Mouse (Mus musculus) liver, embryonic 11.5 days (tissue): ENCODE results near the gene Mgp. TPM values are rescaled to one million over a fixed set of nuclear protein-coding genes. Genes with fewer than 3 reads are reported as not detected.

Experiments used
- polyA plus RNA-seq: library from polyadenylated mRNA; unstranded; fragments of >200 nt; fragmentation: Nextera tagmentation; extraction: Ambion mirVana; gene quantifications from 2 replicates; pipeline ENCODE4 v1.2.1, GENCODE M21; 2014

Mgp gene
- polyA plus RNA-seq, 1 experiment from 2014 or later = 8.2 TPM

Other genes starting within 250 kb of the Mgp start
- 0.86 and 1.2 TPM in 2 replicates for gene Plbd1, start 213.9 kb downstream of the Mgp start, polyA plus RNA-seq
- gene Gucy2c, start 94.1 kb downstream of the Mgp start, polyA plus RNA-seq = 0.08 TPM in 1 of 2 replicates, not detected in the other
- 0.43 and 0.88 TPM in 2 replicates for gene Hist4h4, start 71.4 kb downstream of the Mgp start, polyA plus RNA-seq
- 186 and 193 TPM in 2 replicates for gene H2afj, start 67.6 kb downstream of the Mgp start, polyA plus RNA-seq
- gene BC049715, start 48.2 kb downstream of the Mgp start, polyA plus RNA-seq = 2.3 and 2.6 TPM in 2 replicates
- gene Wbp11, start 47.6 kb downstream of the Mgp start, polyA plus RNA-seq = 165 and 168 TPM in 2 replicates
- gene Smco3, start 40.4 kb downstream of the Mgp start, polyA plus RNA-seq = not detected in 2 replicates
- 8.7 and 11.1 TPM in 2 replicates for gene Art4, start 18.1 kb downstream of the Mgp start, polyA plus RNA-seq
- 0.22 and 0.34 TPM in 2 replicates for gene Erp27, start 46.4 kb upstream of the Mgp start, polyA plus RNA-seq
- gene Pde6h, start 48.0 kb upstream of the Mgp start, polyA plus RNA-seq = not detected in 2 replicates
- 181 and 183 TPM in 2 replicates for gene Arhgdib, start 66.1 kb upstream of the Mgp start, polyA plus RNA-seq